Mouse (Mus musculus): ENCODE measurements around the gene Ttc13.

Ttc13 gene

GRCm38 (mm10) chr8:124703526-124703925 is 18.3 kb downstream of the Ttc13 start:
- DNase-seq (ENCODE audit: low spot score), result peak; percentile 47

DNA sequence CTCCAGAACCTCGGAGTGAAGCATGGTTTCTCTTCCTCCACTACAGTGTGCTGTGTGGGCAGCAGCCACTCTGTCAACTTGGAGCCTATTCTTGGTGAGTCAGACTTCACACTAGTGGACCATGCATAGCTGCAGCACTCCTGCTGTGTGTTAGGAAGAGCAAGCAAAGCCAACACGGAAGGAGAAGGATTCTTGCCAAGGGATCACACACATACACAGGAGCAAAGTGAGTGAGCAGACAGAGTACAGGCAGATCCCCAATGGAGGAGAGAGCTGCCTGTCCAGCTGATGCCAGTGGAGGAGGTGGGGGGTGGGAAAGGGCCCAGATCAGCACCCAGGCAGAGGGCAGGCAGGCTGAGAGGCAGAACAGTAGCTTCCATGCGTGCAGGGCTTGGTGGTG is 19.6 kb downstream of the Ttc13 start:
- no peak for DNase-seq (ENCODE audit: low spot score)

GRCm38 (mm10) chr8:124701023-124701422 is 20.8 kb downstream of the Ttc13 start:
- DNase-seq (ENCODE audit: low spot score), result peak; percentile 82

- no peak for DNase-seq (ENCODE audit: low spot score)
These were observed 21.5 kb downstream of the Ttc13 start for GRCm38 (mm10) chr8:124700271-124700670.

GRCm38 (mm10) chr8:124695424-124696100 is 26.2 kb downstream of the Ttc13 start:
- no peak for DNase-seq (ENCODE audit: low spot score)

DNA sequence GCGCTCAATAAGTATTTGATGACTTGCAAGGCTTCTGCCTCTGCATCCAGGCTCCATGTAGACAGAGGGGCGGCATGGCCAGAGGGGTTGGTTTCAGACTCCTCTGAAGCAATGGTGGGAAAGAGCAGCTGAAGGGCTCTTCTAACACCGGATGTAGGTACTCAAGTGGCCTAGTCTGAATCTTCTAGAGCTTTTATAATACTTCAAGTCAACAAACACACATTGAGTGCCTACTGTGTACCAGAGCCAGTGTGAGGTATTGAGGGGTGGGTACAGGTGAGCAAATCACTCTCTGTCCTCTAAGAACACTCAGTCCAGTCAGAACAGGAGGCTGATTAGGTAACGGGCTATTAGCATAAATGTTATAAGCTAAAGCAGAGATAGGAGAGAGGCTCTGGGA is 30.1 kb downstream of the Ttc13 start:
- DNase-seq (ENCODE audit: low spot score), result no peak

GRCm38 (mm10) chr8:124688899-124689298 is 32.9 kb downstream of the Ttc13 start:
- no peak for DNase-seq (ENCODE audit: low spot score)

GRCm38 (mm10) chr8:124682218-124682617 is 39.6 kb downstream of the Ttc13 start:
- DNase-seq (ENCODE audit: low spot score), result no peak

DNA sequence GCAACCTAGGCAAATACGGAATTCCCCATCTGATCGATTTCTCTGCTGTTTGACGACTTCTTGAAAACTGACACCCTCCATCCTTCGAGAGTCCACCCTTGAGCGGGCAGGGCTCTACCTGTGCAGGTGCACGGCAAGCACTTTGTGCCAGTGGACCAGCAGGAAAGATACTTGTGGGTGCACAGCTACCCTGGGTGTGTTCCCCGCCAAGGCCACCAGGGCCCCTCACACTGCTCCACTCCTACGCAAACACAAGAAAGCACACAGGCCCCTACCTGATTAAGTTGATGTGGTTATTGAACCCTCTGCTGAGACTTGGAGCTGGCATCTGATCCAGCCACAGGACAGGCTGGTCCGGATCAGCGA is 40.0 kb downstream of the Ttc13 start:
- no peak for DNase-seq (ENCODE audit: low spot score)

GRCm38 (mm10) chr8:124681077-124681791 is 40.5 kb downstream of the Ttc13 start:
- DNase-seq (ENCODE audit: low spot score), result no peak

GRCm38 (mm10) chr8:124678246-124678645 is 43.5 kb downstream of the Ttc13 start:
- no peak for DNase-seq (ENCODE audit: low spot score)

GRCm38 (mm10) chr8:124677486-124677885 is 44.3 kb downstream of the Ttc13 start:
- peak; percentile 30 for DNase-seq (ENCODE audit: low spot score)

DNA sequence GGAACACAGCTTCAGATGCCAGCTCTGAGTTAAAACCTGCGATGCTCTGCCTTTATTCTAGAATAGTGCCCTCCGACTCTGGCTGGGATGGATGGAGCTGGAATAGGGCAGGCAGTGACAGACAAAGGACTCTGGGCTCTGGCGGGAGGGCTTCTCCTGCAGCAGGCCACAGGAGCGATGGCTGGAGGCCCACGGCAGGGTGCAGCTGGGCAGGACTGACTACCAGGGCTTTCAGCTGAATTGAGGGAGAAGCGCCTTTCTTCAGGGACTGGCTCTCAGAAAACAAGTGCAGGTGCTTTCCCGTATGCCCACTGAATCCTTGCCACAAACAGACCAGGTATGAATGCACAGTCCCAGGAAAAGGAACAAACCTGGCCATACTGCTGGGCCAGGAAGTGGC is 44.7 kb downstream of the Ttc13 start:
- DNase-seq (ENCODE audit: low spot score), result no peak

- no peak for DNase-seq (ENCODE audit: low spot score)
These were observed 45.1 kb downstream of the Ttc13 start for GRCm38 (mm10) chr8:124676661-124677060.

DNA sequence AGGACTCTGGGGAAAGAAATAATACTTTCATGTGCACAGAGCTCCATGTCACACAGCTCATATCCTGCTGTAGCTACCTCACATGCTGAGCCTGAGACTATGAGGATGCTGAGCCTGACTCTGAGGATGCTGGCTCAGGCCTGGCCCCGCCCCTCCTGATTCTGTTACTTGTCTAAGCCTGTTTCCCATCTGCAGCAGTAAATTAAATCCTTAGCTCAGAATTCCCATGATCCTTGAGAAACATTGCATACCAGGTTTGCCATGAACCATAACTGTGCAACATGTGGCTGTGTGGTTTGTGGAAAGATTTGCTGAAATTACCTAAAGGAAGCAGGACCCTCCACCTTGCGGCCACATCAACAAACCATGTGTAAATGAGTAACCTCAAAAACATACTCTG is 49.4 kb downstream of the Ttc13 start:
- DNase-seq (ENCODE audit: low spot score), result no peak

GRCm38 (mm10) chr8:124668798-124669197 is 53.0 kb downstream of the Ttc13 start:
- no peak for DNase-seq (ENCODE audit: low spot score)

GRCm38 (mm10) chr8:124664414-124664813 is 57.4 kb downstream of the Ttc13 start:
- no peak for DNase-seq (ENCODE audit: low spot score)

- DNase-seq (ENCODE audit: low spot score), result no peak
These were observed 57.9 kb downstream of the Ttc13 start for GRCm38 (mm10) chr8:124663874-124664230.

DNA sequence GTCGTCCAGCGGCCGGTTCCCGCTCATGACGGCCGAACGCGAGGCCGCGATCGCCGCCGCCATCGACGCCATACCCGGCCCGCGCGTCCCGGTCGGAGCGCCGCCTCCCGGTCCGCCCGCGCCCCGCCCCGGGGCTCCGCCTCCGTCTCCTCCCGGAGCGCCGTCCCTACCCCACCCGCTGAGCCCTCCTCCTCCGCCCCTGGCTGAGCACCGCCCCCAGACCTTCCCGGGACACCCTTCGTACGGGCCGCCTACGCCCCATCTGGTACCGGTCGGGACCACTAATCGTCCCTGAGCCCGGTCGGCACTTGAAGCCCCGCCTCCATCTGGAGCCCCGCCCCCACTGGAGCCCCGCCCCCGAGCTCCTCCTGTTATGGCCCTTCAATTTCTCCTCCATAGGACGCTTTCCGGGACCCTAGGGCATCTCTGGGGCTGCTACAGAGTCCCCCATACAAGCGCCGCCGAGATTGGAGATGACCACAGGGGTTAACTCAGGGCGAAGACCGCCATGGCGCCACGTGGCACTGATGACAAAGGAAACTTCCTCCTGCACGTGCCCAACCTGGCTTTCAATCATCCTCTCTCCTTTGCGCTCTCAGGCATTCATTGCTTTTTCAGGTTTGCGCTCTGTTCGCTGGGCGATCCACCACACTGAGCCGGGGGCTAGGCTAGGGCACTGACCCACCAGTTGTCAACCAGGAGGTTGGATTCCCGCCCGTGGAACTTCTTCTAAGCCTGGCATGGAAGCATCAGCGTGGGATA is 58.5 kb downstream of the Ttc13 start, which contains the start of gene 2310022B05Rik:
TSS of gene 2310022B05Rik (minus strand) at position 258 of the 762 bp plus-strand sequence.
- DNase-seq (ENCODE audit: low spot score), result peak; percentile 71

DNA sequence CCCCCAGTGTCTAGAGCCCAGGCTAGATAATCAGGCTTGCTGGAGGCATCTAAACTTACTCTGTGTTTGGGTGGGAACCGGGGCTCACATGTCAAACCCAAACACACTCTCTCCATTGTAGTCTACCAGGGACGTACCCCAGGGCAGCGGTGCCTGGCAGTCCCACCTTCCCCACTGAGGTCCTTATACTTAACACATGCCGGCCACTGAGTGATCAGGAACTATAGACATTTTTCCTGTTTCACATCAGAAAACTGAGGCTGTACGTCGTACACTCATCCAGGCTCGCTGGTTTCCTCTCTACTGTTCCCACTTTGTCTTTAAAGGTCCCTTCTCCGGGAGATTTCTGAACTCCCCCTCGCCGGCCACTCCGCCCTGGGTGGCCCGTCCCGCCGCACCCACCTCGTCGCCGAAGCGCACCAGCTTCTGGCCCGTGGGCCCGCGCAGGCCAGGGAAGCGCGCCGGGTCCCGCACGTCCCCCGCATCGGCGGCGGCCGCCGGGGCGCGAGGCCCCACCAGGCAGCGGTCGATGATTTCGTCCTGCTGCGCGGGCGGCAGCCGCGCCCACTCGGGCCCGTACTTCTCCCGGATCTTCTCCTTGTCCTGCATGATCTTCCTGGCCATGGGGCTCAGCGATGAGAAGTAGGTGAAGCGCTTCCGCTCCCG is 59.2 kb downstream of the Ttc13 start:
- peak; percentile 12 for DNase-seq (ENCODE audit: low spot score)

DNA sequence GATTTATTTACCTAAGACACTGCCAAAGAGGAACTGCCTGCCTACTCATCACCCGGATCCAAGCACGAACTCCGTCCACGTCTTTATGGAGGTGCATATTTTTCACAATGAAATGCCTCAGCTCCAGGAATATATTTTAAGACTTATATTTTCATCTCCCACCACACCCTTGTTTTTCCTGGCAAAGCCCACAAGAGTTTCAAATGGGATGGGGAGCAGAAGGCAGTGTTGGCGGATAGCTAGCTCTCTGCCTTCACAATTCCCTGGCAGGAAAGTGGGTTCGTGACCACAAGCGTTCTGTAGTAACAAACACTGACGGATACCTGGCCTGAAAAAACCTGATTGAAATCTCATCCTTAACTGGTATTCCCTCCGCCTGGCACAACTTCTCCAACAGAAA is 60.0 kb downstream of the Ttc13 start:
- DNase-seq (ENCODE audit: low spot score), result no peak

- no peak for DNase-seq (ENCODE audit: low spot score)
These were observed 63.4 kb downstream of the Ttc13 start for GRCm38 (mm10) chr8:124658415-124658814.

Measured in T-cell, adult 2 months (primary cell).